Comparison of ENCODE assay signal across 7 mouse cellular contexts in the genomic region with DNA sequence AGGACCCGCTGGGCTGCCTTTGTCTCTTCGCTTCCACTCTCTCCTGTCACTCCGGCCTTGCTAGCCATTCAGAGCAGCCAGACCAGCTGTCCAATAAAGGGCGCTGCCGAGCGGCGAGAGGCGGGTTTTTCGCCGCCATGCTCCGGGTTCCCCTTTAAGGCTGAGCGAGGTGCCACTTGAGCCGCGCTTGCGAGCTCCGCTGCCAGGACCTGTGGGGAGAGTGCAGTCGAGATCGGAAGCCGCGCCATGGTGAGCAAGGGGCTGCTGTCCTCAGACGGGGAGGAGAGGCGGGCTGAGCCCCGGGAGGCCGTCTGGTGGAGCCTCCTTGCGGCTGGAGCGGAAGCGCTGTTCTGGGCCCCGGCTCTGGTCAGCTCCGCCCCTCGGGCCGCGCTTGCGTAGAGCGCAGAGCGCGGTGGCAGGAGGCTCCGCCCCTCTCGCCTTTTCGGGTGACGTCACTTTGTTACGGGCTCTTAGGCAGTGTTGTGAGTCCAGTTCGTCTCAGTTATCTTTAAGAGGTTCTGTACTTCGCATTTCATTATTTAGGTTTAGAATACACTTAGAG. TPM values are rescaled to one million over a fixed set of nuclear protein-coding genes. Genes with fewer than 3 reads are reported as not detected.
DNase-seq lines count a peak whose midpoint lies in the region; ATAC-seq lines count a peak whose summit lies in the region.

Zfp619 (plus strand) TSS at position 151 of the 562 bp plus-strand sequence.

- H3K27ac ChIP-seq in intestine, embryonic 16.5 days (ENCODE audit: low read length), result peak within 1 kb of the TSS; percentile 98
- peak within 1 kb of the TSS; percentile 94 for H3K27ac ChIP-seq in midbrain, embryonic 11.5 days (ENCODE audit: low read depth, low read length)

- H3K4me1 ChIP-seq in intestine, embryonic 16.5 days (ENCODE audit: control insufficient read depth, insufficient read depth, low read length), result no peaks in the 10 kb centered on the region
- H3K4me1 ChIP-seq in midbrain, embryonic 11.5 days (ENCODE audit: control insufficient read depth, insufficient read depth, low read length), result no peaks in the 10 kb centered on the region

- ATAC-seq in intestine, embryonic 16.5 days, result peak; percentile 99
- peak; percentile 98 for ATAC-seq in midbrain, embryonic 11.5 days (ENCODE audit: low FRiP score)

- no peaks in the 10 kb centered on the region for H3K27me3 ChIP-seq in intestine, embryonic 16.5 days (replicated peaks; ENCODE audit: control insufficient read depth, insufficient read depth, low read length)
- no peaks in the 10 kb centered on the region for H3K27me3 ChIP-seq in midbrain, embryonic 11.5 days (ENCODE audit: control insufficient read depth, insufficient read depth, low read length)

- intact Hi-C loops in left cerebral cortex, postnatal 36 days (cut with DNase I), result loop anchor here (5.0 kb wide), 1 partner anchor 35 kb away; no protein-coding TSS in a partner anchor

- no peaks in the 10 kb centered on the region for H3K9me3 ChIP-seq in intestine, embryonic 16.5 days (ENCODE audit: control insufficient read depth, low read length)
- H3K9me3 ChIP-seq in midbrain, embryonic 11.5 days (ENCODE audit: control insufficient read depth, low read length), result no peaks in the 10 kb centered on the region; the same call in 1 of the 2 replicates

- peak; percentile 90 for DNase-seq in adrenal gland, adult 8-10 months
- peak; percentile 95 for DNase-seq in embryo, embryonic 9.5 days (ENCODE audit: extremely low spot score)
- DNase-seq in gastrocnemius, postnatal 4 days (ENCODE audit: low spot score in 2 of 2), result peak; percentile 85 to 94
- DNase-seq in left cerebral cortex, postnatal 36 days (ENCODE audit: low spot score in 2 of 2), result peak; percentile 93 to 95
- DNase-seq in midbrain, embryonic 11.5 days (ENCODE audit: low spot score, missing footprints), result peak; percentile 99
- peak; percentile 94 for DNase-seq in skeletal muscle tissue, adult 2 months (ENCODE audit: low read depth, low spot score)

- H3K4me2 ChIP-seq in intestine, embryonic 16.5 days (ENCODE audit: low read depth, low read length), result peak within 1 kb of the TSS; percentile 73
- H3K4me2 ChIP-seq in midbrain, embryonic 11.5 days, result peak within 1 kb of the TSS; percentile 41

- H3K36me3 ChIP-seq in intestine, embryonic 16.5 days (ENCODE audit: control insufficient read depth, insufficient read depth, low read length), result no peaks in the 10 kb centered on the region
- H3K36me3 ChIP-seq in midbrain, embryonic 11.5 days (ENCODE audit: control insufficient read depth, insufficient read depth, low read length), result no peaks in the 10 kb centered on the region

- under 1% methylated on average over 43 of the region's 43 CpGs for WGBS in intestine, embryonic 16.5 days
- WGBS in midbrain, embryonic 11.5 days, result under 1% methylated on average over 39 of the region's 43 CpGs

- peak within 1 kb of the TSS; percentile 88 for H3K9ac ChIP-seq in intestine, embryonic 16.5 days (ENCODE audit: low read depth, low read length)
- peak within 1 kb of the TSS; percentile 88 for H3K9ac ChIP-seq in midbrain, embryonic 11.5 days (ENCODE audit: low read length)

- peak within 1 kb of the TSS; percentile 73 for H3K4me3 ChIP-seq in intestine, embryonic 16.5 days (ENCODE audit: low read length)
- H3K4me3 ChIP-seq in midbrain, embryonic 11.5 days (ENCODE audit: low read depth, low read length), result peak within 1 kb of the TSS; percentile 53

RNA-seq across cellular contexts. Expression of gene Zfp619, which starts in this region (rescaled TPM):
- total RNA-seq in adrenal gland, adult 8-10 months (2022), result 1 to 10 TPM; 2.0 to 4.5 (median 3.0) TPM
- total RNA-seq in gastrocnemius, postnatal 4 days (2021), result 1 to 10 TPM; 2.7 to 2.8 TPM
- 0.81 and 0.95 TPM in 2 replicates for polyA plus RNA-seq in intestine, embryonic 16.5 days (2015; fragmentation: Nextera tagmentation; extraction: Ambion mirVana)
- 1 to 10 TPM; 4.1 to 4.9 TPM for total RNA-seq in left cerebral cortex, postnatal 36 days (2021)
- polyA plus RNA-seq in midbrain, embryonic 11.5 days (2014; fragmentation: Nextera tagmentation; extraction: Ambion mirVana), result 4.4 and 4.9 TPM in 2 replicates

Comparison
In these comparisons a context has a peak if more than half of its experiments do, and no peak if none do; other contexts are left out.
1. Peak in every context shown above with its lines: DNase-seq, ATAC-seq, H3K4me3 ChIP-seq and H3K27ac ChIP-seq.
2. Peak in ATAC-seq, H3K4me3 ChIP-seq, H3K27ac ChIP-seq, H3K9ac ChIP-seq and H3K4me2 ChIP-seq in intestine, embryonic 16.5 days; RNA of the gene not detected or under 1 TPM.